Mouse (Mus musculus): ENCODE measurements at regions not wholly inside any gene's neighbourhood (a gene's known extent, or its start where the extent isn't known, plus 50 kb on each side); places are given as distances from the start of the nearest gene placed in this dataset.

DNA sequence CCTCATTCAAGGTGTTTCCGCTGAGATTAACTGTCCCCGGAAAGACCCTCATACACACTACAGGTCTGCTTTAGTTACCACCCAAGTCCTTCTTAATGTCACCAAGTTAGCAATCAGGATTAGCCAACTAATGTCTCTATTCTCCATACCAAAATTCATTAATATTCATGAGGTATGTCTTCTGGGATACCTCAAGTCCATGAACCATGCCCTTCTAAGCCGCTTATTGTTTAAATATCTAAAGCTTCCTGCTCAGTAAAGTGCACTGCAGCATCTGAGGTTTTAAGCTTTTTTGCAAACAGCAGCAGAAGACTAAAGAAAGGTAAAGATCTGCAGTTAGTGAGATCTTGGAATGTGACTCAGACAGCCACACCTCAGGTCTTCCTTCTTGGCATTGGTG lies 440.2 kb downstream of the 1810013L24Rik start:
- TF ChIP-seq CTCF (conservative IDR thresholded peaks at IDR 0.05; ENCODE audit: insufficient read depth, insufficient read length, low read depth, low read length) (no peak), POLR2A (IDR thresholded peaks at IDR 0.05; ENCODE audit: low read depth, low read length) (no peak)

Data from kidney, adult 2 months (tissue).